Mouse (Mus musculus) embryonic facial prominence, embryonic 14.5 days (tissue): Measurements from ENCODE around the gene Esr1. TPM values are rescaled to one million over a fixed set of nuclear protein-coding genes. Genes with fewer than 3 reads are reported as not detected.

ENCODE experiments used
- ATAC-seq: fragments of 200-750 bp; cut with Nextera tagmentation; 2 replicates; pipeline ENCODE4 v1.8.0; 2017; ENCODE audit warnings: low read depth, moderate number of reproducible peaks, moderate TSS enrichment
- DNase-seq: peaks from one replicate; pipeline ENCODE4 v3.0.0-alpha.2; 2015; ENCODE audit warnings: low spot score
- H3K27ac ChIP-seq: fragments of 300-500 bp; sonication (generic); replicated peaks from 2 replicates; pipeline ENCODE4 v1.5.1; 2014; ENCODE audit warnings: low read depth, mild to moderate bottlenecking, low read length, moderate library complexity
- H3K27me3 ChIP-seq: fragments of 300-500 bp; sonication (generic); replicated peaks from 2 replicates; pipeline ENCODE4 v1.6.1; 2014; ENCODE audit warnings: low read length; ENCODE audit not compliant: control insufficient read depth, insufficient read depth
- H3K36me3 ChIP-seq: fragments of 300-500 bp; sonication (generic); 2 replicates; pipeline ENCODE4 v1.6.1; 2014; ENCODE audit warnings: low read length, mixed read lengths; ENCODE audit not compliant: control insufficient read depth, insufficient read depth
- H3K4me1 ChIP-seq: fragments of 300-500 bp; sonication (generic); 2 replicates; pipeline ENCODE4 v1.6.1; 2014; ENCODE audit warnings: antibody characterized with exemption, low read length; ENCODE audit not compliant: control insufficient read depth, insufficient read depth
- H3K4me2 ChIP-seq: fragments of 300-500 bp; sonication (generic); 2 replicates; pipeline ENCODE4 v1.6.1; 2014; ENCODE audit warnings: low read depth, mild to moderate bottlenecking, low read length, moderate library complexity, mixed read lengths
- H3K4me3 ChIP-seq: fragments of 300-500 bp; sonication (generic); 2 replicates; pipeline ENCODE4 v1.5.1; 2014; ENCODE audit warnings: low read depth, mild to moderate bottlenecking, low read length
- H3K9ac ChIP-seq: fragments of 300-500 bp; sonication (generic); 2 replicates; pipeline ENCODE4 v1.6.1; 2014; ENCODE audit warnings: low read depth, mild to moderate bottlenecking, low read length, moderate library complexity, mixed read lengths
- H3K9me3 ChIP-seq: fragments of 300-500 bp; sonication (generic); 2 replicates; pipeline ENCODE4 v1.6.1; 2016; ENCODE audit warnings: low read length; ENCODE audit not compliant: control insufficient read depth
- WGBS: fragments of 180-500 bp; shearing (Covaris S2); extraction: QIAGEN DNeasy Blood & Tissue Kit; methylation state at CpG from one replicate; pipeline ENCODE4 v1.1.7; 2014; 5-methylcytosine and 5-hydroxymethylcytosine counted together
- polyA plus RNA-seq: library from polyadenylated mRNA; unstranded; fragments of >200 nt; fragmentation: Nextera tagmentation; extraction: Ambion mirVana; gene quantifications from 2 replicates; pipeline ENCODE4 v1.2.1, GENCODE M21; 2014

Gene Esr1
- polyA plus RNA-seq, 1 experiment from 2014 or later, result 0.82 TPM

DNA sequence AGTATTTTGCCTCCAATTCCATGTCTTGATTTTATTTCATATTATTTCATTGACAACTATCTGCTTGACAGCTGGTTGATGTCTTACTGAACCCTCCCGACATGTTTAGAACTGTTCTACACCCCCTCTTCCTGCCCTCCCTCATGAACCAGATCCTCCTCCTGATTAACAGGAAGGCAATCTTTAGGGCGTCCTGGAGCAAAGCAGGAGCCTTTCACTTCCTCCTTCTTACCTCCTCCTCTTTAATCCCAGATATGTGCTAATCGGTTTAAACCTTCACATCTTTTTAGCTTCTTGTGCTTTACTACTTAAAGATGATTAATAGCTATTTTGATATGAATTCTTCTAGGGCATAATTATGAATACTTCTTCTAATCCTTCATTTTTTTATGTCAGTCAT, 166.6 kb downstream of the Esr1 start:
- Histone ChIP-seq H3K4me3 (no peak overlapping the region), H3K4me1 (no peaks in the 10 kb centered on the region), H3K27ac (no peak overlapping the region), H3K4me2 (no peak overlapping the region), H3K36me3 (no peaks in the 10 kb centered on the region), H3K9me3 (no peaks in the 10 kb centered on the region), H3K27me3 (no peaks in the 10 kb centered on the region), H3K9ac (no peak overlapping the region)
- 55% methylated on average over 3 of the region's 3 CpGs for WGBS
- ATAC-seq, result no peak
- no peak for DNase-seq

DNA sequence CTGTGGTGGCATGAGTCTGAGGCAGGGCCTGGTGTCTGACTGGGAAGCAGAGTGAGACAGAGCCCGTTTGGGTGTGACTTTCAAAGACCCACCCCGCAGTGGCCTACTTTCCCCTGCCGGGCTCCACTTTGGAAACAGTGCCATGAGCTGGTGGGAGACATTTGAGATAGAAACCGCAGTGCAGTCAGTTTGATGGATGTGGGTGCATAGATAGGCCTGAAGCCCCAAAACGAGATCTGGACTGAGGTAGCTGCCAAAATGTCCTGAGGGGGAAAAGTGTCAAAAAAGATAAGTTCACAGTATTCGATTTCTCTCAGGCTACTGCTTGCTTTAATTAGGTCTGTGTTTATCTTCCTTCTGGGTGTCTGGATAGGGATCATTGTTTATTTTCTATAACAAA, 169.5 kb downstream of the Esr1 start:
- no peaks in the 10 kb centered on the region for H3K4me1 ChIP-seq
- ATAC-seq (no peak), DNase-seq (no peak)
- H3K36me3 ChIP-seq, result no peaks in the 10 kb centered on the region
- H3K27me3 ChIP-seq, result no peaks in the 10 kb centered on the region
- H3K4me3 ChIP-seq, result no peak overlapping the region
- H3K9me3 ChIP-seq, result no peaks in the 10 kb centered on the region
- 50% methylated on average over 6 of the region's 6 CpGs for WGBS
- H3K9ac ChIP-seq, result no peak overlapping the region
- H3K27ac ChIP-seq, result no peak overlapping the region
- no peak overlapping the region for H3K4me2 ChIP-seq

DNA sequence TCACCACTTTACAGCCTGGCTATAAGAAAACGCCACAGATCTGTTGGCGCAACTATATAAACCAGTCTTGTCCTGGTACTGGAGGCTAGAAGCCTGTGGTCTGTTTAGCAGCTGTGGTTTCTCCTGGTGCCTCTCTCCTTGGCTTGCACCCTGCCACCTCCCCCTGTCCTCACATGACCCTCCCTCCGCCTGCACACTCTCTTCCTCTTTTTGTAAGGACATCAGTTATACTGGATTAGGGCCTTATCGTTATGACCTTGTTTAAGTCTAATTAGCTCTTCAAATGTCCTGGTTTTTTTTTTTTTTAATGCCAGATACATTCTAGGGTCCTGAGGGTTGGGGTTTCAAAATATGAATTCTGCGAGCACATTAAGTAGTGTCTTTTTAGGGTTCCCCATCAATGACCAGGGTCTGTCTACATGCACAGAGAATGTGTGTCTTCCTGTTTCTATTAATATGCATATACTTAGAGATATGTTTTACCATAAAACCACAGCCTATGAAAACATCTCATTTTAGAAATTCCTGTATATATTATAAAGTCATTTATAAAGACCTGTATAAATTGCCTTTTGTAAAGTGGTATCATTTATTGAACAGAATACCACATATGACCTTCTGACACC, 175.7 kb downstream of the Esr1 start:
- 84% methylated on average over 5 of the region's 5 CpGs for WGBS
- Histone ChIP-seq H3K4me2 (no peak overlapping the region), H3K27me3 (no peaks in the 10 kb centered on the region), H3K36me3 (no peaks in the 10 kb centered on the region), H3K4me3 (no peak overlapping the region), H3K9me3 (no peaks in the 10 kb centered on the region), H3K27ac (no peak overlapping the region), H3K9ac (no peak overlapping the region), H3K4me1 (no peaks in the 10 kb centered on the region)
- no peak for DNase-seq
- ATAC-seq, result no peak

DNA sequence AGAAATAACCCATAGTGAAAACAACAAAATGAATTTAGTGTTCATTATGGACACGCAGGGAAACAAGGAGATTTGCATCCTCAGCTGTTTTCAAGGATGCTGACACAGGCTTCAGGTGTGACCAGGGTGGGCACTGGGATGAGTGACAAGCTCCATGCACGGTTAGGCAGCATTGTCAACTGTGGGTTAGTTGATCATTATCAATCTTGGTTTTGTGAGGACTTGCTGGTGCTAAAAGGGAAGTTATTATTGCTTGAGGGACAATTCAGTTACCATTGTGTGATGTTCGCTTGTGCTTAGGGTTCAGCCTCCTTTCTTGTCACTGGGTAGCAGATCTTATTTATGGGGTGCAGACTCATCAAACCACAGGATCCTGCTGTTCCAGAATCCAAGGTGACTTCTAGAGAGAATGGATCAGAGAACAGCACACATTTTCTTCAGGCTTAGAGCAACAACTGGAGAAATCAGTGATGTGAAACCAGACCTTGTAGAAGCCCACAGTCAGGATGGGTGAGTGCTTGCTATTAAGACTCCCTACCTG, 186.9 kb downstream of the Esr1 start:
- WGBS, result 81% methylated on average over 3 of the region's 3 CpGs

DNA sequence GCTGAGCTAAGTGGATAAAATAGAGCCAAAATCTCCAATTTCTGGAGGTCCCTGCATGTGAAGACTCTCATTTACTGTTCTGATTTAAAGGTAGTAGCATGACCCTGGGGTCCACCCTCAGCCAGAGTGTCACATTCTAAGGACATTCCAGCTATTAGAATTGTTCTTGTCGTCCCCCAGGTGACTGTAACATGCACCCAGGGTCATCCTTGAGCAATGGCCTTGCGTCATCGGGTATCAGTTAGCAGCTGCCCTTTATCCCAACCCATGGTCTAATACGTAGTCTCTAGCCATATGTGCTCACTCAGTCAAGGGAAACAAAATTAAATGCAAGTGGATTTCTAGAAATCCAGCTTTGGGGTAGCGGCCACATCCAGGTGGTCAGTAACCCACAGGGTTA, 213.0 kb downstream of the Esr1 start:
- DNase-seq (no peak), ATAC-seq (no peak)
- Histone ChIP-seq H3K27ac (no peak overlapping the region), H3K4me1 (no peaks in the 10 kb centered on the region), H3K9me3 (no peaks in the 10 kb centered on the region), H3K36me3 (no peaks in the 10 kb centered on the region), H3K27me3 (no peaks in the 10 kb centered on the region), H3K4me2 (no peak overlapping the region), H3K4me3 (no peak overlapping the region), H3K9ac (no peak overlapping the region)
- WGBS, result 79% methylated on average over 5 of the region's 5 CpGs

More for the DNA sequence above, 186.9 kb downstream of the Esr1 start:
- no peaks in the 10 kb centered on the region for H3K9me3 ChIP-seq
- no peak overlapping the region for H3K4me2 ChIP-seq
- no peaks in the 10 kb centered on the region for H3K36me3 ChIP-seq
- no peak overlapping the region for H3K27ac ChIP-seq
- H3K4me1 ChIP-seq, result no peaks in the 10 kb centered on the region
- H3K4me3 ChIP-seq, result no peak overlapping the region
- no peak overlapping the region for H3K9ac ChIP-seq
- ATAC-seq (no peak), DNase-seq (no peak)
- no peaks in the 10 kb centered on the region for H3K27me3 ChIP-seq

DNA sequence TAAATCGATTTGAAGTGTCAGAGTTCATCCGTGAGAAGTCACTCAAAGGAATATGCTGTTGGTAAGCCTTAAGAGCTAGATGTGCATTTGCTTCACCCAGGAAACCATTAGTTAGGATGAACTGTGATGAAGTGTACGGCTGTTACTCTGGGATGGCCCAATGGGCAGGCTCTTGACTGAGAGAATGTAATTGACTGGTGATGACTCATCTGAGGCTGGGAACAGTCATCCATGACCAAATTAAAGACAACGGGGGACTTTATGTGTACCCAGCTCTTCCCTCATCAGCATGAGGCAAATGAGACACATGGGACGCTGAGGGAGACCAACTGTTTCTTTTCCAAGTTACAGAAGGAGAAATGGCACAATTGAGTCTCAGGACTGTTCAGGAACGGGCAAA, 219.2 kb downstream of the Esr1 start:
- 85% methylated on average over 6 of the region's 6 CpGs for WGBS
- ATAC-seq (no peak), DNase-seq (no peak)
- H3K4me2 ChIP-seq, result no peak overlapping the region
- H3K9me3 ChIP-seq, result no peaks in the 10 kb centered on the region
- H3K27me3 ChIP-seq, result no peaks in the 10 kb centered on the region
- H3K4me3 ChIP-seq, result no peak overlapping the region
- H3K36me3 ChIP-seq, result no peaks in the 10 kb centered on the region
- no peaks in the 10 kb centered on the region for H3K4me1 ChIP-seq
- H3K27ac ChIP-seq, result no peak overlapping the region
- no peak overlapping the region for H3K9ac ChIP-seq

DNA sequence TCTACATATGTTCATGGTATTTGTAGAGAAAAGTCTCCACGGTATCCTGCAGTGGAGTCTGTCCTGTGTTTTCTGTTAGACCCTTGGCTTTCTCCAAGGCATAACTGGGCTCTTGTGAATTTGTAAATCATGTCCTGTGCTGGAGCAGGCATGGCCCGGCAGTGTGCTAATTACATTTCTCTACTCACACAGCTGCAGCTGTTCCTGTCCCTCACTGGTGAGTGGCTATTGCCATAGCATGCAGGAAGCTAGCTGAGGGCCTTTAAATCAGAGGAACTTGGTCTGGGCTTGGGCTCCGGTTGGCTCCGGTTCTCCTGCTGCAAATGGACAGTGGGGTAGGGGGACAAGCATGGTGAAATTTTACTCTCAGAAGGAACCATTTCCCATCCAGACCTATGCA, 226.7 kb downstream of the Esr1 start:
- H3K36me3 ChIP-seq, result no peaks in the 10 kb centered on the region
- no peak overlapping the region for H3K4me2 ChIP-seq
- DNase-seq (peak; percentile 64), ATAC-seq (no peak)
- H3K9me3 ChIP-seq, result no peaks in the 10 kb centered on the region
- H3K4me1 ChIP-seq, result no peaks in the 10 kb centered on the region
- H3K9ac ChIP-seq, result no peak overlapping the region
- no peaks in the 10 kb centered on the region for H3K27me3 ChIP-seq
- no peak overlapping the region for H3K4me3 ChIP-seq
- no peak overlapping the region for H3K27ac ChIP-seq
- WGBS, result 73% methylated on average over 4 of the region's 4 CpGs

DNA sequence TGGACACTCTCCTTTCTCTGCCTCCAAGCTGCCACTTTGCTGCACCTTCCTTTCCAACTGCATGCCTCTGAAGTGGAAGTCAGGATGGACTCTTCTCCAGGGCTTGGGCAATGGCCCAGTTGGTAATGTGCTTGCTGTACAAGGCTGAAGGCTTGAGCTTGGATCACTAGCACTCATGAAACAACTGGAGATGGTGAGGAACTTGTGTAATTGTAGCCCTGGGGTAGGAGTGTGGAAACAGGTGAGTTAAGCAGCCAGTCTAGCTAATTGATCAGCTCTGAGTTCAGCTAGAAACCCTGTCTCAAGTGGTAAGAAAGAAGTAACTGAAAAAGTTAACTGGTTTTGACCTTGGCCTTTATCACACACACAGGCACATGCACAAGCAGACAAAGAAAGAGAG, 229.6 kb downstream of the Esr1 start:
- DNase-seq, result no peak
- Histone ChIP-seq H3K9ac (no peak overlapping the region), H3K36me3 (no peaks in the 10 kb centered on the region), H3K27ac (no peak overlapping the region), H3K4me2 (no peak overlapping the region), H3K9me3 (no peaks in the 10 kb centered on the region), H3K4me3 (no peak overlapping the region), H3K4me1 (no peaks in the 10 kb centered on the region), H3K27me3 (no peaks in the 10 kb centered on the region)
- ATAC-seq, result no peak

DNA sequence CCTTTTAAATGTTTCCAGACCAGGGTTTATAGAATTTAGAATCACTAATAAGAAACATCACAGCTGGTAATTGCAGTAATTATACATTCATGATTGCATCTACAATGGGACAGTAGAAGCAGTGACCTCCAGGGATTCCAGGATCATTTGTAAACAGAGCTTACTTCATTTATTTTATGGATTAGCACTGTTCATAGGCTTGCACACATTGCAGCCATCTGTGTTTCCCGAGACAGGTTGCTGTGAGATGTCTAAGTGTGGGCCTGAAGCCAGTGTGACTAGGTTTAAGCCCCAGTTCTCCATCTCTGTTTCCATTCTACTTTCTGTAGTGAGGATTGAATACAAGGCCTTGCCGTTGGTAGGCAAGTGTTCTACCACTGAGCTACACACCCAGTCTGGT, 236.1 kb downstream of the Esr1 start:
- 76% methylated on average over 2 of the region's 2 CpGs for WGBS
- no peaks in the 10 kb centered on the region for H3K9me3 ChIP-seq

More for the DNA sequence above, 236.1 kb downstream of the Esr1 start:
- DNase-seq (no peak), ATAC-seq (no peak)
- Histone ChIP-seq H3K4me3 (no peak overlapping the region), H3K4me2 (no peak overlapping the region), H3K27me3 (no peaks in the 10 kb centered on the region), H3K27ac (no peak overlapping the region), H3K9ac (no peak overlapping the region), H3K36me3 (no peaks in the 10 kb centered on the region), H3K4me1 (no peaks in the 10 kb centered on the region)
